13 mouse cellular contexts compared by ENCODE assay signal in genomic region chr1:120024331-120025049, GRCm38 (mm10). TPM values are rescaled to one million over a fixed set of nuclear protein-coding genes. Genes with fewer than 3 reads are reported as not detected.
A peak's percentile ranks its signal among the peaks of the same experiment; 100 is the strongest.
DNase-seq lines count a peak whose midpoint lies in the region; ATAC-seq and TF ChIP-seq lines count a peak whose summit lies in the region.
"Had no signal": no experiment of that assay in that cellular context is flagged by ENCODE, and none has a peak within 500 bp of the region (broad histone marks: within the 10 kb centered on the region; RNA-seq: fewer than 3 reads in every experiment).

No protein-coding gene starts in this region.

- H3K36me3 ChIP-seq in intestine, embryonic 14.5 days (ENCODE audit: control insufficient read depth, insufficient read depth, low read length): no peaks in the 10 kb centered on the region
- no peaks in the 10 kb centered on the region for H3K36me3 ChIP-seq in intestine, postnatal 0 days (ENCODE audit: control insufficient read depth, insufficient read depth)
- no peaks in the 10 kb centered on the region for H3K36me3 ChIP-seq in kidney, postnatal 0 days (ENCODE audit: insufficient read depth, low read length)
- H3K36me3 ChIP-seq in forebrain, embryonic 13.5 days (ENCODE audit: poor library complexity, severe bottlenecking): no peaks in the 10 kb centered on the region
- H3K36me3 ChIP-seq in hindbrain, embryonic 14.5 days (replicated peaks; ENCODE audit: control insufficient read depth, insufficient read depth): no peaks in the 10 kb centered on the region

- H3K9ac ChIP-seq in intestine, embryonic 14.5 days (ENCODE audit: low read length): no peak overlapping the region
- no peak overlapping the region for H3K9ac ChIP-seq in intestine, postnatal 0 days (ENCODE audit: low read depth, low read length)
- no peak overlapping the region for H3K9ac ChIP-seq in kidney, postnatal 0 days (ENCODE audit: low read depth, low read length)
- H3K9ac ChIP-seq in forebrain, embryonic 13.5 days: no peak overlapping the region
- H3K9ac ChIP-seq in hindbrain, embryonic 14.5 days: no peak overlapping the region
- H3K9ac ChIP-seq: liver, embryonic 14.5 days had no signal

- 37% methylated on average over 10 of the region's 10 CpGs for WGBS in intestine, embryonic 14.5 days
- 32% methylated on average over 10 of the region's 10 CpGs for WGBS in intestine, postnatal 0 days
- 27% methylated on average over 10 of the region's 10 CpGs for WGBS in kidney, postnatal 0 days
- WGBS in forebrain, embryonic 13.5 days: 76% methylated on average over 10 of the region's 10 CpGs
- 63% methylated on average over 10 of the region's 10 CpGs for WGBS in hindbrain, embryonic 14.5 days

- ATAC-seq in intestine, embryonic 14.5 days (replicated peaks; ENCODE audit: low FRiP score, low TSS enrichment, low read depth): 0 out of 2 replicates have a peak, but pooled peaks have one; percentile 36
- ATAC-seq in intestine, postnatal 0 days: no peak
- ATAC-seq in kidney, postnatal 0 days (replicated peaks; ENCODE audit: low FRiP score, low read depth): peak; percentile 48; the same call in 1 of the 2 replicates
- ATAC-seq in forebrain, embryonic 13.5 days: no peak
- no peak for ATAC-seq in hindbrain, embryonic 14.5 days (ENCODE audit: low FRiP score)
- ATAC-seq: hindbrain, embryonic 16.5 days had no signal

- no peak overlapping the region for H3K4me3 ChIP-seq in intestine, embryonic 14.5 days (ENCODE audit: low read depth, low read length)
- no peak overlapping the region for H3K4me3 ChIP-seq in intestine, postnatal 0 days (ENCODE audit: low read depth, low read length)
- no peak overlapping the region for H3K4me3 ChIP-seq in kidney, postnatal 0 days (replicated peaks; ENCODE audit: low read depth, low read length)
- H3K4me3 ChIP-seq in forebrain, embryonic 13.5 days: no peak overlapping the region
- H3K4me3 ChIP-seq in hindbrain, embryonic 14.5 days (replicated peaks; ENCODE audit: low read length): no peak overlapping the region

- TF ChIP-seq CTCF in intestine, postnatal 0 days (IDR thresholded peaks at IDR 0.05; ENCODE audit: low read depth): no peak
- TF ChIP-seq CTCF in kidney, postnatal 0 days (IDR thresholded peaks at IDR 0.05; ENCODE audit: low read depth): no peak

- DNase-seq in intestine, embryonic 14.5 days (ENCODE audit: low spot score): no peak
- peak; percentile 17 for DNase-seq in heart, postnatal 4 days
- DNase-seq in kidney, postnatal 0 days (ENCODE audit: low spot score): peak; percentile 43
- DNase-seq in yolk sac, embryonic 10.5 days (ENCODE audit: low spot score): peak; percentile 85
- DNase-seq in hindbrain, embryonic 14.5 days (ENCODE audit: low spot score): no peak

- no peaks in the 10 kb centered on the region for H3K9me3 ChIP-seq in intestine, embryonic 14.5 days (ENCODE audit: control insufficient read depth, low read length)
- no peaks in the 10 kb centered on the region for H3K9me3 ChIP-seq in intestine, postnatal 0 days (ENCODE audit: control insufficient read depth)
- H3K9me3 ChIP-seq in kidney, postnatal 0 days (replicated peaks; ENCODE audit: low read length): no peaks in the 10 kb centered on the region
- H3K9me3 ChIP-seq in forebrain, embryonic 13.5 days (replicated peaks): no peaks in the 10 kb centered on the region
- H3K9me3 ChIP-seq in hindbrain, embryonic 14.5 days (ENCODE audit: control insufficient read depth, low read length): no peaks in the 10 kb centered on the region

- H3K4me2 ChIP-seq in intestine, embryonic 14.5 days (ENCODE audit: low read length): no peak overlapping the region
- no peak overlapping the region for H3K4me2 ChIP-seq in intestine, postnatal 0 days (replicated peaks; ENCODE audit: low read depth)
- H3K4me2 ChIP-seq in kidney, postnatal 0 days (ENCODE audit: low read length): no peak overlapping the region
- H3K4me2 ChIP-seq in forebrain, embryonic 13.5 days: no peak overlapping the region
- H3K4me2 ChIP-seq in hindbrain, embryonic 14.5 days (replicated peaks): no peak overlapping the region

- no peak overlapping the region for H3K27ac ChIP-seq in intestine, embryonic 14.5 days (ENCODE audit: low read depth)
- no peak overlapping the region for H3K27ac ChIP-seq in intestine, postnatal 0 days (ENCODE audit: low read depth, low read length)
- H3K27ac ChIP-seq in kidney, postnatal 0 days: peak overlapping the region; percentile 80
- H3K27ac ChIP-seq in forebrain, embryonic 13.5 days: no peak overlapping the region
- no peak overlapping the region for H3K27ac ChIP-seq in hindbrain, embryonic 14.5 days
- H3K27ac ChIP-seq: liver, embryonic 14.5 days had no signal

- peaks cover 7% of the 10 kb centered on the region; the same call in 1 of the 2 replicates for H3K4me1 ChIP-seq in intestine, embryonic 14.5 days (replicated peaks; ENCODE audit: control insufficient read depth, insufficient read depth, low read length)
- H3K4me1 ChIP-seq in intestine, postnatal 0 days (replicated peaks; ENCODE audit: control insufficient read depth, insufficient read depth, low read length): no peaks in the 10 kb centered on the region
- H3K4me1 ChIP-seq in kidney, postnatal 0 days (replicated peaks; ENCODE audit: insufficient read depth, low read length): no peaks in the 10 kb centered on the region; the same call in 1 of the 2 replicates
- peaks cover 7% of the 10 kb centered on the region for H3K4me1 ChIP-seq in forebrain, embryonic 13.5 days
- H3K4me1 ChIP-seq in hindbrain, embryonic 14.5 days (replicated peaks; ENCODE audit: control insufficient read depth, insufficient read depth, low read length): no peaks in the 10 kb centered on the region

- H3K27me3 ChIP-seq in intestine, embryonic 14.5 days (replicated peaks; ENCODE audit: control insufficient read depth, insufficient read depth, low read length): no peaks in the 10 kb centered on the region
- no peaks in the 10 kb centered on the region for H3K27me3 ChIP-seq in intestine, postnatal 0 days (replicated peaks; ENCODE audit: control insufficient read depth, insufficient read depth, low read length)
- H3K27me3 ChIP-seq in kidney, postnatal 0 days (ENCODE audit: insufficient read depth, low read length): no peaks in the 10 kb centered on the region
- H3K27me3 ChIP-seq in forebrain, embryonic 13.5 days: no peaks in the 10 kb centered on the region
- no peaks in the 10 kb centered on the region for H3K27me3 ChIP-seq in hindbrain, embryonic 14.5 days (ENCODE audit: control insufficient read depth, insufficient read depth, low read length)

RNA-seq across cellular contexts. Expression of gene Sctr, which starts 17.8 kb away (rescaled TPM):
- polyA plus RNA-seq in intestine, embryonic 14.5 days (2014; fragmentation: Nextera tagmentation; extraction: Ambion mirVana): 1.3 and 1.4 TPM in 2 replicates
- polyA plus RNA-seq in intestine, postnatal 0 days (2015; fragmentation: Nextera tagmentation; extraction: Ambion mirVana): 0.98 and 0.99 TPM in 2 replicates
- total RNA-seq in heart, postnatal 4 days (2021): under 1 TPM in 1 of 2 experiments, not detected in 1; 0.14 TPM
- 0.63 and 0.75 TPM in 2 replicates for polyA plus RNA-seq in kidney, postnatal 0 days (2015; fragmentation: Nextera tagmentation; extraction: Ambion mirVana)
- 0.45 and 0.52 TPM in 2 replicates for polyA plus RNA-seq in forebrain, embryonic 13.5 days (2015; fragmentation: Nextera tagmentation; extraction: Ambion mirVana)
- polyA plus RNA-seq in hindbrain, embryonic 14.5 days (2014; fragmentation: Nextera tagmentation; extraction: Ambion mirVana): 0.43 and 0.86 TPM in 2 replicates
- total RNA-seq: megakaryocyte, adult 5-6 weeks had no signal
- polyA plus RNA-seq: embryonic facial prominence, embryonic 11.5 days had no signal

RNA-seq across cellular contexts. Expression of gene Cfap221, which starts 27.5 kb away (rescaled TPM):
- polyA plus RNA-seq in intestine, embryonic 14.5 days (2014; fragmentation: Nextera tagmentation; extraction: Ambion mirVana): 0.18 TPM in 1 of 2 replicates, not detected in the other
- 0.09 TPM in 1 of 2 replicates, not detected in the other for polyA plus RNA-seq in intestine, postnatal 0 days (2015; fragmentation: Nextera tagmentation; extraction: Ambion mirVana)
- total RNA-seq in heart, postnatal 4 days (2021): not detected
- polyA plus RNA-seq in kidney, postnatal 0 days (2015; fragmentation: Nextera tagmentation; extraction: Ambion mirVana): not detected in 2 replicates
- 0.72 TPM in 1 of 2 replicates, not detected in the other for polyA plus RNA-seq in forebrain, embryonic 13.5 days (2015; fragmentation: Nextera tagmentation; extraction: Ambion mirVana)
- polyA plus RNA-seq in hindbrain, embryonic 14.5 days (2014; fragmentation: Nextera tagmentation; extraction: Ambion mirVana): 0.32 and 0.48 TPM in 2 replicates
- total RNA-seq: gastrocnemius, postnatal 25 days; megakaryocyte, adult 5-6 weeks had no signal
- polyA plus RNA-seq: embryonic facial prominence, embryonic 11.5 days; liver, embryonic 14.5 days; small intestine, adult 2 months had no signal

RNA-seq across cellular contexts. Expression of gene Tmem37, which starts 49.4 kb away (rescaled TPM):
- 12.4 and 17.6 TPM in 2 replicates for polyA plus RNA-seq in intestine, embryonic 14.5 days (2014; fragmentation: Nextera tagmentation; extraction: Ambion mirVana)
- polyA plus RNA-seq in intestine, postnatal 0 days (2015; fragmentation: Nextera tagmentation; extraction: Ambion mirVana): 593 and 673 TPM in 2 replicates
- total RNA-seq in heart, postnatal 4 days (2021): 1 to 10 TPM; 3.6 to 5.5 TPM
- 166 and 180 TPM in 2 replicates for polyA plus RNA-seq in kidney, postnatal 0 days (2015; fragmentation: Nextera tagmentation; extraction: Ambion mirVana)
- 4.0 and 4.3 TPM in 2 replicates for polyA plus RNA-seq in forebrain, embryonic 13.5 days (2015; fragmentation: Nextera tagmentation; extraction: Ambion mirVana)
- 7.5 and 10.1 TPM in 2 replicates for polyA plus RNA-seq in hindbrain, embryonic 14.5 days (2014; fragmentation: Nextera tagmentation; extraction: Ambion mirVana)
- total RNA-seq: megakaryocyte, adult 5-6 weeks had no signal

Comparison
In these comparisons a context has a peak if more than half of its experiments do, and no peak if none do; other contexts are left out.
1. ATAC-seq: peak in intestine, embryonic 14.5 days (single experiment) and kidney, postnatal 0 days (single experiment); none in intestine, postnatal 0 days (single experiment), forebrain, embryonic 13.5 days (single experiment) and hindbrain, embryonic 14.5 days (single experiment).
2. DNase-seq: peak in heart, postnatal 4 days (single experiment), kidney, postnatal 0 days (single experiment) and yolk sac, embryonic 10.5 days (single experiment); none in intestine, embryonic 14.5 days (single experiment) and hindbrain, embryonic 14.5 days (single experiment).